Mouse (Mus musculus) spleen, adult 2 months (tissue): Measurements from ENCODE around the gene Tk2.

Experiments used
- CTCF ChIP-seq: fragments of 200-500 bp; IDR thresholded peaks from 2 replicates; pipeline ENCODE4 v1.5.1; 2011; ENCODE audit warnings: mild to moderate bottlenecking, inconsistent platforms; ENCODE audit not compliant: insufficient read depth, insufficient read length, insufficient replicate concordance; ENCODE audit errors: extremely low read depth
- POLR2A ChIP-seq: fragments of 200-500 bp; IDR thresholded peaks from 2 replicates; pipeline ENCODE4 v1.6.1; 2011; ENCODE audit warnings: low read depth, low read length, inconsistent platforms

GRCm38 (mm10) chr8:104246621-104247020 is 1.7 kb downstream of the Tk2 start:
- no peak for TF ChIP-seq CTCF
- no peak for TF ChIP-seq POLR2A
